Mouse (Mus musculus) forebrain, postnatal 0 days (tissue): Measurements from ENCODE around the gene Auh. TPM values are rescaled to one million over a fixed set of nuclear protein-coding genes. Genes with fewer than 3 reads are reported as not detected.
A peak's percentile ranks its signal among the peaks of the same experiment; 100 is the strongest.

Experiments used
- ATAC-seq: fragments of 200-750 bp; cut with Nextera tagmentation; 2 replicates; pipeline ENCODE4 v1.8.0; 2017; ENCODE audit warnings: mild to moderate bottlenecking, moderate library complexity
- DNase-seq: peaks from one replicate; pipeline ENCODE4 v3.0.0-alpha.2; 2015
- H3K27ac ChIP-seq: fragments of 300-500 bp; sonication (generic); 2 replicates; pipeline ENCODE4 v1.5.1; 2014; ENCODE audit warnings: low read depth, mild to moderate bottlenecking, antibody characterized with exemption, low read length, moderate library complexity, mixed read lengths
- H3K27me3 ChIP-seq: fragments of 300-500 bp; sonication (generic); 2 replicates; pipeline ENCODE4 v1.6.1; 2014; ENCODE audit warnings: mild to moderate bottlenecking, low read length, mixed read lengths; ENCODE audit not compliant: insufficient read depth
- H3K36me3 ChIP-seq: fragments of 300-500 bp; sonication (generic); 2 replicates; pipeline ENCODE4 v1.6.1; 2014; ENCODE audit warnings: mild to moderate bottlenecking, moderate library complexity; ENCODE audit not compliant: insufficient read depth
- H3K4me1 ChIP-seq: fragments of 300-500 bp; sonication (generic); 2 replicates; pipeline ENCODE4 v1.6.1; 2014; ENCODE audit warnings: antibody characterized with exemption; ENCODE audit not compliant: insufficient read depth
- H3K4me2 ChIP-seq: fragments of 300-500 bp; sonication (generic); 2 replicates; pipeline ENCODE4 v1.6.1; 2014; ENCODE audit warnings: low read depth, mild to moderate bottlenecking, moderate library complexity
- H3K4me3 ChIP-seq: fragments of 300-500 bp; sonication (generic); 2 replicates; pipeline ENCODE4 v1.5.1; 2014; ENCODE audit warnings: low read depth, low read length, mixed read lengths
- H3K9ac ChIP-seq: fragments of 300-500 bp; sonication (generic); 2 replicates; pipeline ENCODE4 v1.6.1; 2014; ENCODE audit warnings: mild to moderate bottlenecking
- H3K9me3 ChIP-seq: fragments of 300-500 bp; sonication (generic); 2 replicates; pipeline ENCODE4 v1.6.1; 2016; ENCODE audit warnings: low read length
- CTCF ChIP-seq: sonication (generic); IDR thresholded peaks from 2 replicates; pipeline ENCODE4 v1.5.1; 2016; ENCODE audit warnings: antibody characterized with exemption, control low read depth, low read depth
- WGBS: fragments of 180-500 bp; shearing (Covaris S2); extraction: QIAGEN DNeasy Blood & Tissue Kit; methylation state at CpG from one replicate; pipeline ENCODE4 v1.1.7; 2014; 5-methylcytosine and 5-hydroxymethylcytosine counted together
- polyA plus RNA-seq: library from polyadenylated mRNA; unstranded; fragments of >200 nt; fragmentation: Nextera tagmentation; extraction: Ambion mirVana; gene quantifications from 2 replicates; pipeline ENCODE4 v1.2.1, GENCODE M21; 2015
- total RNA-seq: library from RNA; depleted of rRNA; stranded (reverse); fragments of >200 nt; gene quantifications from 2 replicates; pipeline ENCODE4 v1.2.3, GENCODE M21; 2014

The Auh gene
- total and polyA plus RNA-seq, 2 experiments from 2014 or later = 50.3 to 58.7 TPM

GRCm38 (mm10) chr13:52866005-52866792 is 63.3 kb downstream of the Auh start:
- TF ChIP-seq CTCF = no peak
- Histone ChIP-seq H3K27me3 (no peaks in the 10 kb centered on the region), H3K9me3 (no peaks in the 10 kb centered on the region), H3K9ac (no peak overlapping the region), H3K4me2 (no peak overlapping the region), H3K36me3 (no peaks in the 10 kb centered on the region), H3K27ac (peak overlapping the region; percentile 79), H3K4me1 (peaks cover 10% of the 10 kb centered on the region), H3K4me3 (no peak overlapping the region)
- peak; percentile 94 for ATAC-seq
- WGBS = 39% methylated on average over 15 of the region's 15 CpGs
- peak; percentile 71 for DNase-seq

- WGBS = 83% methylated on average over 8 of the region's 8 CpGs
- Histone ChIP-seq H3K4me3 (no peak overlapping the region), H3K4me2 (no peak overlapping the region), H3K4me1 (peaks cover 10% of the 10 kb centered on the region), H3K27ac (no peak overlapping the region), H3K36me3 (no peaks in the 10 kb centered on the region), H3K27me3 (no peaks in the 10 kb centered on the region), H3K9ac (no peak overlapping the region), H3K9me3 (no peaks in the 10 kb centered on the region)
- TF ChIP-seq CTCF = no peak
- ATAC-seq (no peak), DNase-seq (no peak)
These were observed 66.0 kb downstream of the Auh start for GRCm38 (mm10) chr13:52863436-52863835.

- Histone ChIP-seq H3K9ac (no peak overlapping the region), H3K27me3 (no peaks in the 10 kb centered on the region), H3K9me3 (no peaks in the 10 kb centered on the region), H3K4me1 (no peaks in the 10 kb centered on the region), H3K4me2 (no peak overlapping the region), H3K4me3 (no peak overlapping the region), H3K27ac (no peak overlapping the region), H3K36me3 (no peaks in the 10 kb centered on the region)
- DNase-seq (no peak), ATAC-seq (no peak)
- 82% methylated on average over 21 of the region's 22 CpGs for WGBS
- no peak for TF ChIP-seq CTCF
These were observed 69.3 kb downstream of the Auh start for GRCm38 (mm10) chr13:52860006-52860685.

GRCm38 (mm10) chr13:52859065-52859820 is 70.2 kb downstream of the Auh start:
- no peak for TF ChIP-seq CTCF
- Histone ChIP-seq H3K4me3 (no peak overlapping the region), H3K27ac (peak overlapping the region; percentile 40), H3K27me3 (no peaks in the 10 kb centered on the region), H3K4me2 (0 out of 2 replicates have a peak overlapping the region, but pooled peaks have one; percentile 13), H3K36me3 (no peaks in the 10 kb centered on the region; the same call in 1 of the 2 replicates), H3K9ac (peak overlapping the region; percentile 28), H3K4me1 (no peaks in the 10 kb centered on the region), H3K9me3 (no peaks in the 10 kb centered on the region)
- DNase-seq (peak; percentile 57), ATAC-seq (peak; percentile 87)
- 53% methylated on average over 16 of the region's 16 CpGs for WGBS

GRCm38 (mm10) chr13:52858373-52858772 is 71.1 kb downstream of the Auh start:
- TF ChIP-seq CTCF = no peak
- no peaks in the 10 kb centered on the region for H3K9me3 ChIP-seq
- H3K36me3 ChIP-seq = no peaks in the 10 kb centered on the region; the same call in 1 of the 2 replicates
- no peaks in the 10 kb centered on the region for H3K4me1 ChIP-seq
- DNase-seq (no peak), ATAC-seq (no peak)
- no peak overlapping the region for H3K4me2 ChIP-seq
- 85% methylated on average over 12 of the region's 12 CpGs for WGBS
- no peak overlapping the region for H3K9ac ChIP-seq
- no peaks in the 10 kb centered on the region for H3K27me3 ChIP-seq
- H3K4me3 ChIP-seq = no peak overlapping the region
- H3K27ac ChIP-seq = no peak overlapping the region

- Histone ChIP-seq H3K27me3 (no peaks in the 10 kb centered on the region), H3K27ac (no peak overlapping the region), H3K4me1 (no peaks in the 10 kb centered on the region), H3K9me3 (no peaks in the 10 kb centered on the region), H3K36me3 (no peaks in the 10 kb centered on the region; the same call in 1 of the 2 replicates), H3K4me3 (no peak overlapping the region), H3K9ac (no peak overlapping the region), H3K4me2 (no peak overlapping the region)
- ATAC-seq = no peak
- TF ChIP-seq CTCF = no peak
- WGBS = 86% methylated on average over 5 of the region's 5 CpGs
- DNase-seq = no peak
These were observed 71.7 kb downstream of the Auh start for GRCm38 (mm10) chr13:52857781-52858180.

- H3K36me3 ChIP-seq = no peaks in the 10 kb centered on the region; the same call in 1 of the 2 replicates
- DNase-seq = no peak
- H3K9me3 ChIP-seq = no peaks in the 10 kb centered on the region
- H3K27me3 ChIP-seq = no peaks in the 10 kb centered on the region
- H3K4me3 ChIP-seq = no peak overlapping the region
- 91% methylated on average over 1 of the region's 1 CpGs for WGBS
- no peak overlapping the region for H3K27ac ChIP-seq
- H3K4me2 ChIP-seq = no peak overlapping the region
- ATAC-seq = no peak
- H3K4me1 ChIP-seq = no peaks in the 10 kb centered on the region
- H3K9ac ChIP-seq = no peak overlapping the region
- TF ChIP-seq CTCF = no peak
These were observed 75.9 kb downstream of the Auh start for GRCm38 (mm10) chr13:52853536-52853935.
